Mouse (Mus musculus): ENCODE measurements around the gene Mtmr11.

The Mtmr11 gene

GRCm38 (mm10) chr3:96209242-96209641 lies 47.4 kb downstream of the Mtmr11 start:
- DNase-seq (ENCODE audit: low read depth, low spot score), result peak; percentile 45

GRCm38 (mm10) chr3:96219191-96219641 lies 57.4 kb downstream of the Mtmr11 start:
- DNase-seq (ENCODE audit: low read depth, low spot score), result peak; percentile 74

- peak; percentile 91 for DNase-seq (ENCODE audit: low read depth, low spot score)
Measured at GRCm38 (mm10) chr3:96219661-96220130, 57.9 kb downstream of the Mtmr11 start, which contains the start of the genes Bola1 and Hist2h2ab. TSS of gene Bola1 (minus strand) at chr3:96219709. TSS of gene Hist2h2ab (plus strand) at chr3:96219865.

- peak; percentile 76 for DNase-seq (ENCODE audit: low read depth, low spot score)
Measured at GRCm38 (mm10) chr3:96220131-96220764, 58.4 kb downstream of the Mtmr11 start.

GRCm38 (mm10) chr3:96220765-96221639 lies 59.2 kb downstream of the Mtmr11 start, which contains the start of the genes Hist2h2ac and Hist2h2be:
TSS of gene Hist2h2ac (minus strand) at chr3:96220880.
TSS of gene Hist2h2be (plus strand) at chr3:96221119.
- DNase-seq (ENCODE audit: low read depth, low spot score), result peak; percentile 96
